Mouse (Mus musculus): ENCODE measurements at regions not wholly inside any gene's neighbourhood (a gene's known extent, or its start where the extent isn't known, plus 50 kb on each side); places are given as distances from the start of the nearest gene placed in this dataset.

DNA sequence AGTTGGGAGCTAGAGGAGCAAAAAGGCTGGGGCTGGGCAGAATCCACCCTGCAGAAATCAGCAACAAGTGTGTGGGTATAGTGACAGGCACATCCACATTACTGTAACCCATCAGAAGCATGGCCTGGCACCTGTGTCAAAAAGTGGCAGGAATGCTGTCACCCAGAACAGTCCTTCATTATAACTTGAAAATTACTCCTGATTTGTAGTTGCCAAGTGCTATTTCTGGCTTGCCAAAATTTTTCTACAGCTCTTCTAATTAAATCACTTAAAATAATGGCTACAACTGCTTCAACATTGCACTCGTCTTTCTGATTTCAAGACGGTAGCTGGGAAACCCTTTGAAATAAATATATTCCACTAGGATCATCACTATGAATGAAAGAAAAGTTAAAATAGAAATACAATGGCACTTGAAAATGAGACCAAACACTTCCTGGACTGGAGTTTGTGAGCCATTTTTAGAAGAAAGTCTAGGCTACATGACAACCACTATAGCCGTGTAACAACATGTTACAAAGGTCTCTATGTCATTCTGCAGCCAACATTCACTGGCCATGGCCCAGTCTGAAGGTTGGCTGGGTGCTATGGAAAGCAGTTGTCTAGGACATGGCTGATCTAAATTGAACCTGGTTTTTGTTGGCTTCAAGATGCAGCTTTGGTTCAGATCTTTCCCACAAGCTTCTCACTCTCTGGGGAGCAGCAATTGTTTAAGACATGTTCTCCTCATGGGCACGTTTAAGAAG, 190.6 kb upstream of the Tapt1 start:
- no peak for DNase-seq

DNA sequence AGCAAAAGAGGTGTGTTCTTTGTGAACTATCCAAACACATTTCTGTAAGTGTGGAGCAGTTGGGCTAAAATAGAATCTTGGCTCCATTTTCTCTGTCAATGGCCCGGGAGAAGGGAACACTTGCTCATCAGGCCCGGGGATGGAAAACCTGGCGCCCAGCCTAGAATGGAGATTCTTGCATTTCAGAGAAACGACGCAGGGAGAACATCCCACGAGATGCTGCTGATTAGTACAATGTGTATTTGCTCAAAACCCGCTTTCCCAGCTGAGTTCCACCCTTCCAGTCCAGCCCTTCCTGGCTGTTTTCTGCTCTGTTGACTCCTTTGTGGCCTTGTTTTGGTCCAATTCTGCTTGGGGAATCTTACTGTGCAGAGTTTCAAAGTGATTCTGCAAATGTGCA, 188.0 kb upstream of the Tapt1 start:
- DNase-seq: peak; percentile 51

DNA sequence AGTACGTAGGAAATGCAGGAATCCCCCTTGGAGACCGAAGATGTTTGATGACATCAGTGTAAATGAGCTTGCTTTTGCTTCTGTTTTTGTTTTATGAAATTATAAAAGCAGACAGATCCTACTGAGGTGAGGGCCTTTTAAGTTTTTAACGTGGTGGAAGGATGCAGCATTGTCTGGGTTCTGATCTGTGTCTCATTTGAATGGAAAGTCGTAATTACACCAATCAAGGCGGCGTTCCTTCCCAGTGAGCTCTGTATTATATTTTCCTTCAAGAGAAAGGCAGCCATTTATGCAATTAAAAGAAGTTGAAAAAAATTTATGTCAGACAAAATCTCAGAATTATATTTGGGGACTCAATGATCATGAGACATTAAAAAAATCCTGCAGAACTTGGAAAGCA, 176.9 kb upstream of the Tapt1 start:
- DNase-seq: no peak

DNA sequence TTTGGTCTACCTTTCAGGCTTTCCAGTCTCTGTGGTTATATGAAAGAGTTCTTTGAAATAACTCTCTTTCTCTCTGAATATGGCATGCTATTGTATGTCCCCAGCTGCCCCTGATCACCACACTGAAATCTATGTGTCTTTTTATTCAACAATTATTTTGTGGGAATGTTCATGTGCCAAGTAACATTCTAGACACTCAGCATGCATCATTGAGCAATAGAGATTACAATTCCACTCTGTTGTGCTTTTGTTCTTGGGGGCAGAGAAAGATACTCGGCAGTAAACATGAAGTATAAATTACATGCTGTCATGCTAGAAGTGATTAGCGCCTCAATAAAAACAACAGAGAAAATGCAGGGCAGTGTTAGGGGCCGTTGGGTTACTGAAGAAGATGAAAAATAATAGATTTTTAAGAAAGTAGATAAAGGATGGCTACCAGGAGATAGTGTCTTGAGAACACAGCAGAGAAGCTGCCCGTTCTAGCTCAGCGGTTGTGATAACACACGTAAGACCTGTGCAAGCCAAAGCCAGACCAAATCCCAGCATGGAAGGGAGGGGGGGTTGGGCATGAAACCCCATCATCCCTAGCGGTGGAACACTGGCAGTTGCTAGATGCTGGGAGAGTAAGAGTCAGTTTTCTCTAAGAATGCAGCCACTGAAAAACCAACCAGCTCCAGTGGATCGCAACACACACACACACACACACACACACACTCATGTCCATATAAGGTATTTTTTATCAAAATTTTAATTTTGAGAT, 174.3 kb upstream of the Tapt1 start:
- DNase-seq: peak; percentile 10

DNA sequence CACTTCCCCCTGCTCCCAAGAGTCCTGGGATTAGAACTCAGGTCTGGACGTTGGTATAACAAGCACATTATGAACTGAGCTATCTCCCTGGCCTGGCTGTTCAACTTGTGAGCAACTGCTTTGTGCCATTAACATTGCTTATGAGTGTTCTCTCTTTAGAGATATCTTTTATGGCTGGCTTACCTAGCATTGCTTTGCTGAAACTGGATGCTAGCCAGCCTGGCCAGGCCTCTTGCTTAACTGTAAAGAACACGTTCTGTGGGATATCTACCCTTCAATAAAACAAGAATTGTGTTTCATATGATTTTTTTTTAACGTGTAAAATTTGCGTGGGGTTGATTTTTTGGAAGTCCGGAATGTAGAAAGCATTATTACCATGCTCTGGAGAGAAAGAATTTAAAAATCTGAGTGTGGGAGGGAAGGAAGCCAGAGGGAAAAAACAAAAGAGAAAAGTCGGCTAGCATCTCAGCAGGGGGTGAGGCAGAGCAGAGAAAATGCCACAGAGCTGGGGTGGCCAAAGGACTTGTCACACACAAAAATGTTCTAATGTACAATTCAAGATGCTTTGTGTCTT, 160.9 kb upstream of the Tapt1 start:
- DNase-seq: no peak

DNA sequence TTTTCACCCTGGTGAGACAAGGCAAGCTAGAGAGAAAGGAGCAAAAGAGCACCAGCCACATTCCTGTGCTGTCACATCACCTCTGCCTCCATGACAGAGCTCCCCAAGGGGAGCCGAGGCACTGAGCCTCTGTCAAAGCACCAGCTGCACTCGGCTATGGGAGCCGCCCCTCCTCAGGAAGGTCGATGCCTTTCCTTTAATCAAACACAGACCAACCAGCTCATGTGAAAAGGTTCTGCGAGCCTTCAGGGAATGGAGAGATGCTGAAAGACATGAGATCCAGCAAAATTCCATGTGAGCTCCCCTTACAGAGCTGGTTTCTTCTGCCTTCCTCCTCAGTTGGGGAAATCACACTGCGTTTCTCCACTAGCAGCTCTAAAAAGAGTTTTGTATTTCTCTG, 159.8 kb upstream of the Tapt1 start:
- no peak for DNase-seq

DNA sequence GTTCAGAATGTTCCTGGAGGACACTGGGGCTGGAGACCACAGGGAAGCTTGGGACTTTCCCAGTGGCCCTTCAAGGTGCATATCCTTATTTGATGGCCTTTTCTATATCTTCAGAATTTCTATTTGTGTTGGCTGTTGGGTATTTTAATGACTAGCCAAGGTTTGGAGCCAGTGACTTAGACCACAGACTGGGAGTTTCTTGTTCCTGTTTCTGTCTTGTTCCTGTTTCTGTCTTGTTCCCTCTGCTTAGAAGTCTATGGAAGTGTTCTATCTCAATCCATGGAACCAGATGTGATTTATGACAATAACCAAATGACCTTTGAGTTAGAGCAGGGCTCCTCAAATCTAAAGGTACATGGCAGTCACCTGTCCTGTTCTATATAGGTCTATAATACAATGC, 156.6 kb upstream of the Tapt1 start:
- DNase-seq: no peak

DNA sequence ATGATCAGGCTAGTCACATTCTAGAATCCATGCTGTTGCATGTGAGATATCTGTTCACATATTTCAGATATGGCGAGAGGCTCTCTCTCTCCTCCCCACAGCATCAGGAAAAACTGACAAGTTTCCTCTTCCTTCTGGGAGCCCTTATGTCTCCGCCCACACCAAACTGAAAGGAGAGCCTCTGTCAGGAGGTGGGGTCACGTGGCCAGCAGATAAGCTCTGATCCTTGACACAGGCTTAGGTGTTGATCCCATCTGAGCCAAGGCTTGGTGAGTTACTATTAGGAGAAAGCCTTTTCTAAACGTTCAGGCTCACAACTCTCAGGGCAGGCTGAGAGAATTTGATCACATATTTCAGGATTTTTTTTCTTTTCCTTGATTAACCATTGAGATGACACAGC, 143.6 kb upstream of the Tapt1 start:
- peak; percentile 14 for DNase-seq

DNA sequence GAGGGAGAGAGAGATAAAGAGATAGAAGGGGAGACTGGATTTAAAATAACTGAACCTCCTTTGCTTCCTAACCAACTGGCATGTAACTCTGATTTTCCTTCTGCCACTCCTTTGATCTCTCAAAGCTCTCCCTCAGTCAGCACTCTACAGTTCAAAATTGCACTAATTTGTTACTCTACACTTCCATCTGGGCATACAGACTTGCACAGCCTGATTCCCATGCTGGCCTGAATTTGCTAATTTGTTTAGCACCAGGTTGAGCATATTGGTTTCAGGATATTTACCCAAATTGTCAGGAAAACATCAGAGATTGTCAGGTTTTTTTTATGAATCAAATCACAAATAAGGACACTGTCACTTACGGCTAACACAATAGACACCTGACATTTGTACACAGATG, 125.9 kb upstream of the Tapt1 start:
- DNase-seq: no peak

DNA sequence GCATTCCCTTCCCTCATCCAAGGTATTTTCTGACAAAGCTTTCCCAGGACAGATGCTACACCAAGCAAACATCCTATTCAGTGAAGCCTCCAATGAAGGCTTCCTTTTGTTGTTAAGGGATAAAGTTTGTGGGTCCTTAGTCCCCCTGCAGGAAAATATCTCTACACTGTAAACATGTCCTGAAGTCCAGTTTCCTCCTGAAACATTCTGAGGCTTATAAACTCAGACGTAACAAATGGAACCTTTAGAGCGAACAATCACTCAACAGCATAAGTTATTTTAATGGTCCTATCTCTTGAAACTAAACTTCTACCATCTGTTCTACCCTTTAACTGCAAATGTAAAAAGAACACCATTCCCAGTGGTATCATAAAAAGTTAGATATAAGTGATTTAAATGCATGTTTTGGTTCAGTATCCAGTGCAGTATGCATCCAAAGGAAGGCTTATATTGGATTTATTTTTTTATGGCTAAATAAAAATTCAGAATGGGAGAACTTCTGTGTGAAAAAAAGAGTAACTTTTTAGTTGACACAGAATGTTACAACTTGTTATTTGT, 115.1 kb upstream of the Tapt1 start:
- DNase-seq: no peak

DNA sequence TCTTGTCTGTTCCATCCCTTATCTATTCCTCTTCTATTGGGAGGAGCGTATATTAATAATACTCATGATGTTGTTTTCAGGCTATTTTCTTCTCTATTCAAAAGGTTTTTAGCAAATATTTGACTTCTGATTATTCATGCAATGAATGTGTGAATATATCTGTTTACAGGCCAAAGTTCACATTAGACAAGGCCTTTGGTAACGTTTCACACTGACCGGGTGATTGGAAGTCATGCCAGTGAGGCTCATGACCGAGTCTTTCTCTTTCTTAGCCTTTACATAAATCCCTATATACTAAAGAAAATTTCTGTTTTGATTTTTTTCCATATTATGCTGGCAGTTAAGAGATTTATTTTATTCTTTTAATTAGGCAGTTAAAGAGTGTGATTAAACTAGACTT, 112.2 kb upstream of the Tapt1 start:
- DNase-seq: no peak

DNA sequence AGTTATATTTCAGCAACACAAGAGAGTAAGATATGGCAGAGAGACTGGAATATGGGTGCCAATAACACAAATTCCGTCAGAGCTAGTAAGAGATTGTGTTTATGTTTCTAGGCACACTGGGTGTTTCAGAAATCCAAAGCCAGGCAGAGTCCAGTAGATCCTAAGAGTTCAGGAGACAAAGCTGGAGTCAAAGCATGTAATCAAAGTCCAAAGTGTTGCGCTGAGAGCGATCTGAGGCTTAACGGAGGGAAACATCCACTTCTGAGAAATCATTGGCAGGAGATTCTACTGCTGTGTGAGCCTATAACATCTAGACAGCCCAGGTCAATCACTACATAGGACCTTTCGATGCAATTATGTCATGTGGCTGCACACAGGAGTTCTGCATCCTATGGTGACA, 109.3 kb upstream of the Tapt1 start:
- no peak for DNase-seq

DNA sequence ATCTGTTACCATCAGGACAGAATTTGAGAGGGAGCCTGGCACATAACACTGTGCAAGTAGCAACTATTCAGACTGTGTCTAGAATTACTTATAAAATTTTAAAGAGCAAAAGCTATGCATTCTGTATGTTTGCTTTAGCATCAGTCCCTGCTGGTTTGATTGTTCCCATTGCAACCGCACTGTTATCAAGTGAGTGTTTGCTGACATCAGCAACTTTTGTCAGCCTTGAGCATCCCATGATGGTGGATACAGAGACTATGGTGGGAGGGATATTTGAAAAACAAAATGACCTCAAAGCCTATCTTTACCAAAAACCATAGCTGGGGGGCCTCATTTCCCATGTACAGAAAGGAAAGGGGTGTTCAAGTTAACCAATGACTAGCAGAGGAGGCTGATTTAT, 93.2 kb upstream of the Tapt1 start:
- DNase-seq: no peak

DNA sequence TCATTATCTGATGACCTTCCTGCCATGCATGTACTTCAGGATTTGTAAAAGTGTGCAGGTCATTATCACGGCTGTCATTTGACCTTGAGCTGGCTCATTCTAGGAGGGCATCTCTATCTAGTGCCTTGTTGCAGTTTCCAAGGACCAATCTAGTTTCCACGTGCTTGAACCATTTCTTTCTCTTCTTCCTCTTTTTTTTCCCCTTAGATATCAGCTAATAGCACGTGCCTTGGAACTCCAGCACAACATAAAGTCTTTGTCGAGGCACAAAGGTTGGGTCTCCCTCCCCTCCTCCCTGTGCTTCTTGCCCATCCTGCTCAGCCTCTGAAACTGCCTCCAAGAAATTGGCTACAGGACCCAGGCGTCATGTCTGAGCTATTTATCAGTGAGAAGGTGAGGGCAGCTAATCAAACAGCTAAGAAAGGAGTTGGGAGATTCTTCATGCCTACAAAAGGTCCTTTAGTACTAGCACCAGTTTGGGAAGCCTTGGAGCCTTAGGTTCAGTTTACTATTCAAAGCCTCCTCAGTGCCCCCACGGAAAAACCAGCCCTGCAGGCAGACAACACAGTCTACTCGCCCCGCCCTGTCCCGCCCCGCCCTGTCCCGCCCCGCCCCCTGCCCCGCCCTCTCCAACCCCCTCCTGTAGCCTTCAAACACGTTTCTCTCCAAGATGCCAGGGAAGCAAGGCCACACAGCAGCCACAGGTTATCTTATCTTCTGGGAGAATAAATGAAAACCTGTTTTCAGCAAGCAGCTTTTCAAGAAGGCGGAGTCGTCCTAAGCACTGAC, 80.5 kb upstream of the Tapt1 start:
- DNase-seq: no peak

DNA sequence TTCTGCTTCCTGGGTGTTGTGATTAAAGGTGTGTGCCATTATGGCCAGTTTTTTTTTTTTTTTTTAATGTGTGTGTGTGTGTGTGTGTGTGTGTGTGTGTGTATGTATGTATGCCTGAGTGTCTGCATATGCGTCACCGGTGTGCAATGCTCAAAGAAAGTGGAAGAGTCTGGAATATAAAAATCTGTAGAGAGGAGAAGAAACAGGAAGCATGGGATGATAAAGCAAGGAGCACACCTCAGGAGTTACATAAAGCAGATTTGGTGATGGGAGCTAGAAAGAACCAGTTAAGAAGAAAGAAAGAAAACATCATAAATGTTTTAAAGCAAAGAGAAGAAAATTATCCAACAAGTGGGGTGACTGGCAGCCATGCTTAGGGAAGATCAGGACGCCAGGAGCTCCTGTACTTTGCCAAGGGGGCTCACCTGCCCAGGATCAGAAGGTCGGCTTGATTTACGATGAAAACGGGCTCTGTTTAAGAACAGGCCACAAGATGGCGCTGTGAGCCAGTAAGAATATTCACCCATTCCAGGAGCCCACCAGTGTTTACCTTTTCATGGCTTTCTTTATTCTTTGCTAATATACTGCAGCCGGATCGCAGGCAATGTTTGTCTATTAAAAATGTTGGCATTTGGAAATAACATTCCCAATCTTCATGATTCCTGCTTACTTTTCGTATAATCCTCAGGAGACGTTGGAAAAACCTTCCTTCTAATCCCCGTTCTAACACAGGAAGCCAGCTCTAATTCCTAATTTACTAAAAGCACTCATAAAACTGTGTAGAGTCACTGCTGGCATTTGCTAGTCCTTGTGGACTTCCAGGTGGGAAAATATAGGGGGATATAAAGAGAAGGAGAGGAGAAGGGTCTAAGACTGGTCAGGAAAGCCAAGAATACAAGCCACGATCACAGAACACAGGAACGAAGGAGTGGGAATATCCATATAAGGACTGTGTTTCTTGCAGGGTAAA, 77.7 kb upstream of the Tapt1 start:
- peak; percentile 77 for DNase-seq

DNA sequence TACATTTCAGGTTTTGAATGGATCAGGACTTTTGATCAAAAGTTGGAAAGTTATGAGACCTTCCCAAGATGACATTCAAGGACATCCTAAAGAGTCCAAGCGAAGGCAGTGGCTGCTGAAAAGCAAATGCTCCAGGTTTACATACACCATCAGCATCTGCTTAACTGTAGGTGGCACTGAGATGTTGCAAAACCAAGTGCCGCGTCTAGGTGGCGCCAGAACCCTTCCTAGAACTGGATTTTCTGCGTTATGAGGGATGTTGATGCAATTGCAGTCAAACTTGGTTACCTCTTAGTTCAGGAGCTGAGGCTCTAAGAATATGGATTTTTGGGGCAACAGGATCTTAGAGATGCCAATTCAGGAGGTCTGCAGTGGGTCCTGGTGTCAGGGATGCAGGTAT, 58.0 kb upstream of the Tapt1 start:
- DNase-seq: peak; percentile 80

Measured in retina, postnatal 1 day (tissue).